Mouse (Mus musculus): ENCODE measurements around the gene Cntnap5c.

GRCm38 (mm10) chr17:57767306-57767705 lies 2.1 kb upstream of the Cntnap5c start:
- TF ChIP-seq CTCF (IDR thresholded peaks at IDR 0.05; ENCODE audit: low read depth) (no peak), EP300 (IDR thresholded peaks at IDR 0.05; ENCODE audit: low read depth) (no peak)

Data from liver, postnatal 0 days (tissue).